Mouse (Mus musculus) liver, embryonic 14.5 days (tissue): ENCODE data around the gene Gm13290.

ENCODE experiments used
- CTCF ChIP-seq: IDR thresholded peaks from 2 replicates; pipeline ENCODE4 v1.5.1; 2016; ENCODE audit warnings: antibody characterized with exemption, low read depth, control low read depth
- EP300 ChIP-seq: IDR thresholded peaks from 2 replicates; pipeline ENCODE4 v1.6.1; 2016; ENCODE audit warnings: antibody characterized with exemption, low read depth

DNA sequence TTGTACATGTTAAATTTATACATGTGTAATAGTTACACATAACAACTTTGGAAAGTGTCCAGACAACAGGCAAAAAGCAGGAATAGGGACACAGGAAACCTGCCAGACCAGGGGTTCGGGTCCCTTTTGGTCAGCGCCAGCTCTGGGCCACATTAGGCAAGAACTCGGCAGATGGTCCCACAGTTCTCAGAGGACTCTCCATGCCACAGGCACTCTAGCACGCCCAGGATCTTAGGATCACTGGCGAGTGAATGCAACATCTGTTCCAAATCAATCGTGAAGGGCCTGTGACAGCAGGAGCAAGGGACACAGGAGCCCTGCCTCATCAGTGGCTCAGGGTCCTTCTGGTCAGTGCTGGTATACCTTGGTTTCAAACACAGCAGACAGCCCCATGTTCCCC lies 23.7 kb upstream of the Gm13290 start:
- TF ChIP-seq CTCF (no peak), EP300 (no peak)
